Mouse (Mus musculus) layer of hippocampus, adult 6 months (tissue): ENCODE measurements around the gene Zfp52. TPM values are rescaled to one million over a fixed set of nuclear protein-coding genes. Genes with fewer than 3 reads are reported as not detected.

ENCODE experiments used
- long read RNA-seq, 2 experiments: library from polyadenylated mRNA; unstranded; transcript quantifications; one replicate each; pipeline ENCODE4 v2.0.0; 2019 to 2020
- polyA plus RNA-seq: library from polyadenylated mRNA; unstranded; fragments of <200 nt; fragmentation: Nextera tagmentation; gene quantifications from 2 replicates; pipeline ENCODE4 v1.2.3, GENCODE M21; 2021

The Zfp52 gene
- polyA plus RNA-seq, result 1.1 TPM in 2 replicates
- long read RNA-seq, experiment 1, partial matches to known transcripts, result 0 of 1 reads
- long read RNA-seq, experiment 1, other reads (novel, unspliced or antisense), result 1 of 1 reads
- long read RNA-seq, experiment 2, transcript Zfp52-202 (5 exons, 3,164 nt), result major isoform, 10 of 11 reads
- long read RNA-seq, experiment 2, partial matches to known transcripts, result 0 of 11 reads
- long read RNA-seq, experiment 2, other reads (novel, unspliced or antisense), result 1 of 11 reads

DNA sequence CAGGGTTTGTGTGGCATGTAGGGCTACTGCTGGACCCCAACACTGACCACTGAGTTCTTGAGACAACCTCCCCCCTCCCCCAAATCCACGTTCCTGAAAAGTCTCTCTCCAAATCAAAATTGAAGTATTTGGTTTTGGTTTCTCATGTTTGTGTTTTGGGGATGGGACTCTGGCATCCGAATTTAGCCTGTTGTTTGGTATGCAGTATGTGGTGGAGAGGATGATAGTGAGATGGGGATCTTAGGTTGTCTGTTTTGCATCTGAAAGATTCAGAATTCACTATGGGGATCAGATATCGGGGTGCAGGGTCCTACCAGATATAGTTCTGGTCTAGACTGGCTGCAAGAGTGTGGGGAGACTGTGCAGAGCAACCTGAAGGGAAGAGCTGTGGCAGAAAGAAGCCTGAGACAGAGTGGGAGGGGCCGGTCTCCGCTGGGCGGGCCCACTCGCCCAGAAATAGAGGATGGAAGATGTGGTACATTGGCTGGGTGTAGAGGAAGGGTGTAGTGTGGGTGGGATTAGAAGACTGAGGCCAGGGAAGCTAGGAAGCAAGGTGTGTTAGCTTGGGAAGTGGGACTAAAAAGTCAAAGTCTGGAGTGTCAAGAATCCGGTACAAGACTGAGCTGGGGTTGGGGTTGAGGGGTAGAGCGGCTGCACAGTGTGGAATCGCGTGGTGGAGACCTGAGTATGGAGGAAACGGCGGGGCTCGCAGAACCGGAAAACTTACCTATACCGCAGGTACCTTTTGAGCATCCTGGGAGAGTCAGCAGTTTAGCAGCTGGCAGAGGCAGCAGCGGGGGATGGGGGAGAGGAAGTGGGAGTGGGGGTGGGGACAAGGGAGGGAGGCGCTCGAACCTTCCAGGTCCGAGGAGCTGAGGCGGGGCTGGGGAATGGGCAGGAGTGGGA, at the start of gene Zfp52:
Zfp52 (plus strand) TSS at position 444 of the 906 bp plus-strand sequence.

DNA sequence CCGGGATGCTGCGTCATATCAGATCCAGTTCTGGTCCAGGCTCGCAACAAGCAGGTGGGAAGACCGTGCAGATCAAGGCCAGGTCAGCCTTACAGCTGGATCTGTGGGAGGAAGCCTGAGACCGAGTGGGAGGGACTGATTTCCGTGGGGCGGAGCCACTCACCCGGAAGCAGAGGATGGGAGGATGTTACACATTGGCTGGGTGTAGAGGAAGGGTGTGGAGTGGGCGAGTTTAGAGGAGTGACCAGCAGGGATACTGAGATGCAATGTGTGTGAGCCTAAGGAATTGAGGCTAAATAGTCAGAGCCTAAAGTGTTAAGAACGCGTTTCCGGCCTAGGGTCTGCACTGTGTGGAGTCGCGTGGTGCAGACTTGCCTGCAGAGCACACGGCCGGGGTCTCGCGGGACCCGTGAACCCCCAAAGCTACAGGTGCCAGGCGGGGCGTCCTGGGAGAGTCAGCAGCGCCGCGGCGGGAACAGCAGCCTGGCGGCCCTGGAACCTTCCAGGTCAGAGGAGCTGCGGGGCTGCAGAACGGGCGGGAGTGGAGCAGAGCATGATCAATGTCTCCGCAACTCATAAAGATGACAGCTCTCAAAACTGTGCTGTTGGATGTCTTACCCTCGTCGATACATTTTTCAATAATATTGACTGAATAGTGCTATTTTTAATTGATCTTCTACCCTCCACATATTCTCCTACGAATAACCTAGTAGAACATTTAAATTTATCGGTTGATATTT, 46.4 kb upstream of the Zfp52 start, which contains the start of gene Zfp53:
Zfp53 (plus strand) TSS at position 239 of the 740 bp plus-strand sequence.

DNA sequence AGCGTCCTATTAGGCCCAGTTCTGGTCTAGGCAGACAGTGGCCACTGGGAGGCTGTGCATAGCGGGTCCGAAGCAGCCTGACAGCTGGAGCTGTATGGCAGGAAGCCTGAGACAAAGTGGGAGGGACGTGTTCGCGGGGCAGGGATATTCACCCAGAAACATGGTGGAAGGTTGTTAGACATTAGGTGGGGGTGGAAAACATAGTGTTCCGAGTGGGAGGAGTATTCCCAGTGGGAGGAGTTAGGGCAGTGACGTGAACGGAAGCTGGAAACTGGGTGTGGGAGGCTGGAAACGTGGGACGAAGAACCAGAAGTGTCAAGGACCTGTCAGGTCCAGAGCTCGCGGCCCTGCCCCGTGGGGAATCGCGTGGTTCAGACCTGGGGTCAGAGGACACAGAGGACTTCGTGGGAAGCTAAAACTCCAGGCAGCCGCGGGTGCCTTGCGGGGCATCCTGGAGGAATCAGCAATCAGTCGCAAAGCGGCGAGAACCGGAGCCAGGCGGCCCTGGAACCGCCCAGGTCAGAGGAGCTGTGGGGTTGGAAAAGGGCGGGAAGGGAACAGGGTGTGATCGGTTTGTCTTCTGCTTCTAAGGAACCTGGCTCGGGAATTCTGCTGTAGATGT, 31.5 kb downstream of the Zfp52 start, which contains the start of gene Zfp948:
Zfp948 (plus strand) TSS at position 281 of the 622 bp plus-strand sequence.

Other genes with a start within 250 kb of the Zfp52 start
- gene Vmn1r237, start 223.7 kb upstream of the Zfp52 start, polyA plus RNA-seq, result not detected in 2 replicates
- gene Zfp677, start 151.8 kb upstream of the Zfp52 start, polyA plus RNA-seq, result 1.2 and 1.3 TPM in 2 replicates
- gene Zfp54, start 112.3 kb upstream of the Zfp52 start, polyA plus RNA-seq, result 0.72 and 1.0 TPM in 2 replicates
- gene Zfp51, start 85.2 kb upstream of the Zfp52 start, polyA plus RNA-seq, result 3.2 and 4.1 TPM in 2 replicates
- 2.9 and 3.2 TPM in 2 replicates for gene Zfp53, start 46.5 kb upstream of the Zfp52 start, polyA plus RNA-seq
- 3.4 and 4.3 TPM in 2 replicates for gene Zfp948, start 31.5 kb downstream of the Zfp52 start, polyA plus RNA-seq
- gene Zfp983, start 115.1 kb downstream of the Zfp52 start, polyA plus RNA-seq, result 1.8 and 2.4 TPM in 2 replicates
- 2.2 and 3.1 TPM in 2 replicates for gene Gm10226, start 156.3 kb downstream of the Zfp52 start, polyA plus RNA-seq
- gene Zfp760, start 172.2 kb downstream of the Zfp52 start, polyA plus RNA-seq, result 1.4 and 1.5 TPM in 2 replicates
- 0.88 and 0.90 TPM in 2 replicates for gene Zfp229, start 195.3 kb downstream of the Zfp52 start, polyA plus RNA-seq